Mouse (Mus musculus): ENCODE measurements around the gene Pex11a. TPM values are rescaled to one million over a fixed set of nuclear protein-coding genes. Genes with fewer than 3 reads are reported as not detected.

Pex11a gene
- polyA plus RNA-seq (2021; fragmentation: Nextera tagmentation) = 14.2 and 15.5 TPM in 2 replicates
- long read RNA-seq, experiment 1, transcript Pex11a-203 (2 exons, 1,044 nt) = major isoform, 15 of 23 reads
- long read RNA-seq, experiment 1, partial matches to known transcripts = 0 of 23 reads
- long read RNA-seq, experiment 1, other reads (novel, unspliced or antisense) = 4 of 23 reads
- long read RNA-seq, experiment 2, transcript Pex11a-203 (2 exons, 1,044 nt) = major isoform, 15 of 22 reads
- long read RNA-seq, experiment 2, partial matches to known transcripts = 0 of 22 reads
- long read RNA-seq, experiment 2, other reads (novel, unspliced or antisense) = 1 of 22 reads

GRCm38 (mm10) chr7:79742659-79743536, at the start of gene Pex11a, which contains the start of gene Wdr93:
Pex11a (minus strand) TSS chr7:79743131.
Wdr93 (plus strand) TSS chr7:79743163.

GRCm38 (mm10) chr7:79732622-79733021, 10.3 kb downstream of the Pex11a start, which contains the start of gene Plin1:
Plin1 (minus strand) TSS chr7:79732903.

GRCm38 (mm10) chr7:79715187-79715981, 27.5 kb downstream of the Pex11a start, which contains the start of gene Kif7:
Kif7 (minus strand) TSS chr7:79715720.

Other genes with a start within 250 kb of the Pex11a start
- 0.88 and 1.3 TPM in 2 replicates for gene Rhcg, start 125.5 kb downstream of the Pex11a start, polyA plus RNA-seq (2021; fragmentation: Nextera tagmentation)
- 0.04 and 0.09 TPM in 2 replicates for gene Ticrr, start 82.9 kb downstream of the Pex11a start, polyA plus RNA-seq (2021; fragmentation: Nextera tagmentation)
- gene Kif7, start 27.4 kb downstream of the Pex11a start, polyA plus RNA-seq (2021; fragmentation: Nextera tagmentation) = 0.20 and 0.40 TPM in 2 replicates
- 0.13 TPM in 1 of 2 replicates, not detected in the other for gene Plin1, start 10.2 kb downstream of the Pex11a start, polyA plus RNA-seq (2021; fragmentation: Nextera tagmentation)
- gene Wdr93, start within 50 bp of the Pex11a start, polyA plus RNA-seq (2021; fragmentation: Nextera tagmentation) = 0.25 and 0.33 TPM in 2 replicates
- gene Mesp1, start 50.7 kb upstream of the Pex11a start, polyA plus RNA-seq (2021; fragmentation: Nextera tagmentation) = 0.11 and 0.21 TPM in 2 replicates
- 0.53 and 0.72 TPM in 2 replicates for gene Mesp2, start 67.6 kb upstream of the Pex11a start, polyA plus RNA-seq (2021; fragmentation: Nextera tagmentation)
- gene Anpep, start 117.9 kb upstream of the Pex11a start, polyA plus RNA-seq (2021; fragmentation: Nextera tagmentation) = 0.34 and 0.44 TPM in 2 replicates
- 20.3 and 20.9 TPM in 2 replicates for gene Ap3s2, start 177.5 kb upstream of the Pex11a start, polyA plus RNA-seq (2021; fragmentation: Nextera tagmentation)
- gene Arpin, start 192.2 kb upstream of the Pex11a start, polyA plus RNA-seq (2021; fragmentation: Nextera tagmentation) = 14.8 and 19.8 TPM in 2 replicates